Mouse (Mus musculus) myocyte (in vitro differentiated cells): Measurements from ENCODE around the gene Thbs4. TPM values are rescaled to one million over a fixed set of nuclear protein-coding genes. Genes with fewer than 3 reads are reported as not detected.

Experiments used
- H3K27me3 ChIP-seq: one replicate; pipeline ENCODE4 v1.6.1; 2011; ENCODE audit not compliant: control insufficient read depth, insufficient read depth, insufficient read length
- H3K36me3 ChIP-seq: one replicate; pipeline ENCODE4 v1.6.1; 2011; ENCODE audit not compliant: control insufficient read depth, insufficient read depth
- H3K4me2 ChIP-seq: one replicate; pipeline ENCODE4 v1.6.1; 2011; ENCODE audit warnings: low read depth, control low read depth
- H3K4me3 ChIP-seq: one replicate; pipeline ENCODE4 v1.5.1; 2011; ENCODE audit warnings: mild to moderate bottlenecking, control low read depth, moderate library complexity
- H3K79me2 ChIP-seq: one replicate; pipeline ENCODE4 v1.6.1; 2011; ENCODE audit not compliant: control insufficient read depth, insufficient read depth
- H3ac ChIP-seq: one replicate; pipeline ENCODE4 v1.6.1; 2011; ENCODE audit not compliant: control insufficient read depth, insufficient read length
- CEBPB ChIP-seq: IDR thresholded peaks from 2 replicates; pipeline ENCODE4 v1.6.1; 2011; ENCODE audit warnings: mild to moderate bottlenecking, moderate library complexity; ENCODE audit not compliant: poor library complexity, insufficient read depth, severe bottlenecking
- E2F4 ChIP-seq: IDR thresholded peaks from one replicate; pipeline ENCODE4 v1.6.1; 2011; ENCODE audit warnings: mild to moderate bottlenecking, control low read depth, moderate library complexity; ENCODE audit not compliant: insufficient read depth
- MAX ChIP-seq: IDR thresholded peaks from one replicate; pipeline ENCODE4 v1.6.1; 2011; ENCODE audit warnings: low read depth, mild to moderate bottlenecking, control low read depth
- MYOD1 ChIP-seq, 3 experiments: IDR thresholded peaks; one replicate each; pipeline ENCODE4 v1.6.1; 2011; ENCODE audit warnings: control low read depth in 2 of 3, low read depth in 2 of 3, mild to moderate bottlenecking in 2 of 3, moderate library complexity in 1 of 3; ENCODE audit not compliant: insufficient read length in 2 of 3, control insufficient read depth in 1 of 3
- MYOG ChIP-seq, 3 experiments: IDR thresholded peaks; one replicate each; pipeline ENCODE4 v1.6.1; 2011; ENCODE audit warnings: control low read depth in 2 of 3, low read depth in 2 of 3, mild to moderate bottlenecking in 2 of 3; ENCODE audit not compliant: insufficient read length in 2 of 3, control insufficient read depth in 1 of 3, insufficient read depth in 1 of 3
- POLR2A ChIP-seq: IDR thresholded peaks from one replicate; pipeline ENCODE4 v1.6.1; 2011; ENCODE audit warnings: low read depth, mild to moderate bottlenecking, control low read depth, moderate library complexity; ENCODE audit not compliant: insufficient read length
- POLR2AphosphoS2 ChIP-seq: IDR thresholded peaks from one replicate; pipeline ENCODE4 v1.6.1; 2011; ENCODE audit warnings: low read depth, control low read depth; ENCODE audit not compliant: insufficient read length
- REST ChIP-seq: IDR thresholded peaks from one replicate; pipeline ENCODE4 v1.6.1; 2011; ENCODE audit warnings: mild to moderate bottlenecking, control low read depth, moderate library complexity; ENCODE audit not compliant: insufficient read depth, insufficient read length
- SRF ChIP-seq: IDR thresholded peaks from one replicate; pipeline ENCODE4 v1.6.1; 2011; ENCODE audit warnings: low read depth; ENCODE audit not compliant: control insufficient read depth, insufficient read length
- TCF12 ChIP-seq: IDR thresholded peaks from one replicate; pipeline ENCODE4 v1.6.1; 2011; ENCODE audit warnings: mild to moderate bottlenecking, control low read depth; ENCODE audit not compliant: poor library complexity, insufficient read depth, severe bottlenecking
- TCF3 ChIP-seq: IDR thresholded peaks from one replicate; pipeline ENCODE4 v1.6.1; 2011; ENCODE audit warnings: low read depth, control low read depth; ENCODE audit not compliant: insufficient read length
- USF1 ChIP-seq: IDR thresholded peaks from one replicate; pipeline ENCODE4 v1.6.1; 2011; ENCODE audit warnings: low read depth, mild to moderate bottlenecking, control low read depth, moderate library complexity
- polyA plus RNA-seq: library from polyadenylated mRNA; unstranded; fragments of >200 nt; fragmentation: generic; extraction: Trizol; gene quantifications from one replicate; pipeline ENCODE4 v1.2.1, GENCODE M21; 2012; ENCODE audit warnings: missing spikeins

Thbs4 gene
- polyA plus RNA-seq, 1 experiment: not detected

- TF ChIP-seq MYOD1 (IDR thresholded peaks at IDR 0.05; ENCODE audit: control insufficient read depth in 1 of 3, insufficient read length in 2 of 3, low read depth in 2 of 3) (no peak), TCF12 (no peak), TCF3 (no peak), MYOG (IDR thresholded peaks at IDR 0.05; ENCODE audit: control insufficient read depth in 1 of 3, insufficient read depth in 1 of 3, insufficient read length in 2 of 3, low read depth in 2 of 3) (no peak), CEBPB (no peak), REST (no peak), MAX (no peak), E2F4 (no peak), POLR2AphosphoS2 (no peak), SRF (no peak), POLR2A (no peak), USF1 (no peak)
- H3ac ChIP-seq: no peak overlapping the region
- H3K4me3 ChIP-seq: no peak overlapping the region
- H3K4me2 ChIP-seq: no peak overlapping the region
- no peaks in the 10 kb centered on the region for H3K27me3 ChIP-seq
- H3K36me3 ChIP-seq: no peaks in the 10 kb centered on the region
- no peaks in the 10 kb centered on the region for H3K79me2 ChIP-seq
Observed at GRCm38 (mm10) chr13:92791474-92791873, 3.1 kb downstream of the Thbs4 start.

GRCm38 (mm10) chr13:92784311-92784710 is 10.3 kb downstream of the Thbs4 start:
- Histone ChIP-seq H3K4me3 (no peak overlapping the region), H3K27me3 (no peaks in the 10 kb centered on the region), H3K4me2 (no peak overlapping the region), H3K36me3 (no peaks in the 10 kb centered on the region), H3ac (no peak overlapping the region), H3K79me2 (no peaks in the 10 kb centered on the region)
- TF ChIP-seq MYOD1 (IDR thresholded peaks at IDR 0.05; ENCODE audit: control insufficient read depth in 1 of 3, insufficient read length in 2 of 3, low read depth in 2 of 3): no peak
- TF ChIP-seq USF1: no peak
- no peak for TF ChIP-seq SRF
- TF ChIP-seq CEBPB: no peak
- no peak for TF ChIP-seq TCF3
- no peak for TF ChIP-seq MYOG (IDR thresholded peaks at IDR 0.05; ENCODE audit: control insufficient read depth in 1 of 3, insufficient read depth in 1 of 3, insufficient read length in 2 of 3, low read depth in 2 of 3)
- TF ChIP-seq E2F4: no peak
- no peak for TF ChIP-seq POLR2AphosphoS2
- TF ChIP-seq REST: no peak
- no peak for TF ChIP-seq MAX
- no peak for TF ChIP-seq TCF12
- TF ChIP-seq POLR2A: no peak

GRCm38 (mm10) chr13:92783551-92783950 is 11.1 kb downstream of the Thbs4 start:
- H3K79me2 ChIP-seq: no peaks in the 10 kb centered on the region
- no peak overlapping the region for H3ac ChIP-seq
- H3K4me2 ChIP-seq: no peak overlapping the region
- H3K4me3 ChIP-seq: no peak overlapping the region
- no peaks in the 10 kb centered on the region for H3K27me3 ChIP-seq
- H3K36me3 ChIP-seq: no peaks in the 10 kb centered on the region
- no peak for TF ChIP-seq MYOD1 (IDR thresholded peaks at IDR 0.05; ENCODE audit: control insufficient read depth in 1 of 3, insufficient read length in 2 of 3, low read depth in 2 of 3)

GRCm38 (mm10) chr13:92780927-92781326 is 13.7 kb downstream of the Thbs4 start:
- H3K4me2 ChIP-seq: no peak overlapping the region
- TF ChIP-seq REST (no peak), SRF (no peak), MYOD1 (IDR thresholded peaks at IDR 0.05; ENCODE audit: control insufficient read depth in 1 of 3, insufficient read length in 2 of 3, low read depth in 2 of 3) (no peak), TCF3 (no peak), E2F4 (no peak), CEBPB (no peak), POLR2AphosphoS2 (no peak), USF1 (no peak), MYOG (IDR thresholded peaks at IDR 0.05; ENCODE audit: control insufficient read depth in 1 of 3, insufficient read depth in 1 of 3, insufficient read length in 2 of 3, low read depth in 2 of 3) (no peak), POLR2A (no peak), MAX (no peak), TCF12 (no peak)
- H3ac ChIP-seq: no peak overlapping the region
- H3K36me3 ChIP-seq: no peaks in the 10 kb centered on the region
- H3K79me2 ChIP-seq: no peaks in the 10 kb centered on the region
- no peaks in the 10 kb centered on the region for H3K27me3 ChIP-seq
- no peak overlapping the region for H3K4me3 ChIP-seq

- Histone ChIP-seq H3K27me3 (no peaks in the 10 kb centered on the region), H3K79me2 (no peaks in the 10 kb centered on the region), H3K36me3 (no peaks in the 10 kb centered on the region), H3ac (no peak overlapping the region), H3K4me2 (no peak overlapping the region), H3K4me3 (no peak overlapping the region)
- TF ChIP-seq MYOD1 (IDR thresholded peaks at IDR 0.05; ENCODE audit: control insufficient read depth in 1 of 3, insufficient read length in 2 of 3, low read depth in 2 of 3) (peak in 2 of 3 experiments; percentile 66 to 74), USF1 (peak; percentile 31), SRF (no peak), TCF3 (no peak), E2F4 (no peak), TCF12 (no peak), POLR2A (no peak), REST (no peak), MYOG (IDR thresholded peaks at IDR 0.05; ENCODE audit: control insufficient read depth in 1 of 3, insufficient read depth in 1 of 3, insufficient read length in 2 of 3, low read depth in 2 of 3) (no peak), MAX (no peak)
Observed at GRCm38 (mm10) chr13:92780076-92780475, 14.5 kb downstream of the Thbs4 start.
